Mouse (Mus musculus) thymus, postnatal 4 days (tissue): ENCODE results near the gene Nup133.

Experiments used
- DNase-seq: peaks from one replicate; pipeline ENCODE4 v3.0.0; 2021

Gene Nup133

DNA sequence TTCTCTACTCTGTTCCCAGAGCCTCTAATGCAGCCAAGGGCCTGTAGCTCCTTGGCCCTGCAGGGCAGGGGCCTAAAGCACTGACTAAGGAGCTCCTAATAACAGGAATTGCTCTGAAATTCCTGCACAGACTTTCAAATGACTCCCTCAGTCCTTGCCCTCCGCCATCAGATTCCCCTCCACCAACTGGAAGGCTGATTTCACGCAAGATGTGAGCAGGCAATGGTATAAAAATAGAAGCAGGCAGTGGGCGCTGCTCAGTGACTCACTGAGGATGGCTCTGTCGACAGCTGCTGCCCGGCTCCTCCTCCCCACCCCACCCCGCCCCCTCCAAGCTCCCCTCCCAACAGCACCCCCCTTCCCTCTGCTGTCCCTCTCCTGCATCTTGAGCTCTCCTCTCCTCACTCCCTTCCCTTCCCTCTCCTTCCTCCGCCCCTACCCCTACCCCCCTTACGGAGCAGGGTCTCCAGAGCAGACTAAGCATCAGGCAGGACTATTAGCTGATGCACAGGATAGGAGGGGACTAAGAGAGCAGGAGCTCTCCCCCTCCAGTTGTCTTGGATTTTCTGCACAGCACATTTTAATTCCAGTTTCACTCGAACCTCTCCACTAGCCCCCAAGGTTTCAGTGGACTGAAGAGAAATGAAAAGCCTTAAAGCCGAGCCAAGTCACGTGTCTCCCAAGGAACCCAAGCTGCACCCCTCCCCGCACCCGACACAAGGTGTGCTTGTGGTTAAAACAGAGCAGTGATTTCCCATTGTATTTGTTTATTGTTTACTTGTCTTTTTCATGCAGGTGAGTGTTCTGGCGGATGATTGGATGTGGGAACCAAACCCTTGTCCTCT lies 64.1 kb downstream of the Nup133 start:
- DNase-seq: no peak

DNA sequence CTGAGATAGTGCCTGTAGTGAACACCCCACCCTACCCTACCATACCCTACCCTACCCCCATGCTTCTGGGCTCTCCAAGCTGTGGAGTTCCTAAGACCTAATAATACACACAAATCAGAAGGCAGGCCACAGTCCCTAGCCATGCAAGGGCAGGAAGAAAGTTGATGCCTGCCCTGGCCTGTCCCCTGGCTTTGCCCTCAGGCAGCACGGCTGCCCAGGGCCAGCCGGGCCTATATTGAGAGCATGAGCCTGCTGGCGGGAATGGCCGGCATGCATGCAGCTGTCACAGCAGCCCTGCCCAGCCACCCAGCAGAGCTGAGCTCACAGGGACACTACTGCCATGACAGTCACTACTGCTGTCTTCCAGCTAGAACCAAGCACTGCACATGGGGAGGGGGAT lies 66.0 kb downstream of the Nup133 start:
- DNase-seq: no peak

DNA sequence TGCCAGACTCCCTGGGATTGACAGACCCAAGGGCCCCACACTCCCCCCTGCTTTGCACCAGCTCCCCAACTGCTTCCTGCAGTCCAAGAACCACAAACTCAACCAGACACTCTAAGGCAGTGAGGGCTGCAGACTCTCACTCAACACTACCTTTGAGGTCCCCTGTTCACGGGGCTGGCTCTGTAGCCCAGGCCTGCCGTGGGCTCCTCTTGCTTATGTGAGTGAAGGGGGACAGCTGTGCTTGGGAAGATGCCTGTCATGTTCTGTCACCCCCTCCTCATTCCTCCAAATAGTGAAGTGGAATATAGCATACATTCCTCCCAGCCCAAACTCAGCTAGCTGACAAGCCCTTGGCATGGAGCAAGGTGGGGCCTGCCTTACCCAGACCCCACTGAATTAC lies 66.7 kb downstream of the Nup133 start:
- DNase-seq: no peak

DNA sequence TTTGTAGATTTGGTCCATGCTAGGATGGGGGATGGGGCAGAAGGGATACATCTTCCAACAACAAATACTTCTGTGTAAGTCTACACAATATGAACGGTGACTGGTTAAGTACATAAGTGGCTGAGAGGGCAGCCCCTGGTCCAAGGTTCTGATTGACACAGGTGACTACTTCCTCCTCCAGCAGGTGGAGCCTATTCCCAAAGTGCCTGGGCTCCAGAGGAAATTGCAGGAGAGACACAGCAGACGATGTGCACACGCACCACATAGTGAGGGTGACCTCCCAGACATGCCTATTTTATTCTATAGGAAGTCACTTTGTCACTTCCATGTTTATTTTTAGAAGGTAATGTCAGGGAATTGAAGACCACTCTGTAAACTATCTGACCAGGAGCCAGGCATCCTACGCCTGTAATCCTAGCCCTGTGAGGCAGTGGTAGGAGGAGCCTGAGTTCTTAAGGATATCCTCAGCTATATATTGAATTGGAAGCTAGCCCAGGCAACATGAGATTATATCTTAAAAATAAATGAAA lies 68.2 kb downstream of the Nup133 start:
- no peak for DNase-seq

DNA sequence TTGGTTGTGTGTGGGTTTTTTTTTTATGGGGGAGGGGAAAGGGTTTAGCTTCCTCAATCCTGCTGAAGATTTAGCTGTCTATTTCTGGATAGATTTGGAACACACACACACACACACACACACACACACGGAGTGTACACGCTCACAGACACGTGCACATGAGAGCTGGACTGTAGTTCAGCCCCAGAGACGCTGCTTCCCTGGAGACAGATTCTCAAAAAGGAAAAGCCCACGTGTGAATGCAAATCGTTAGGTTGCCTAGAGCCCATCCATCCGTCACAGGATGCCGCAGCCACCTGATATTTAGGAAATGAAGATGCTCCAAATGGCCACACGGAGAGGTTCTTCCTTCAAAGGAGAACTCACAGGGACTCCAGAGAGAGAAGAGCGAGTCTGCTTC lies 68.8 kb downstream of the Nup133 start:
- DNase-seq: no peak

DNA sequence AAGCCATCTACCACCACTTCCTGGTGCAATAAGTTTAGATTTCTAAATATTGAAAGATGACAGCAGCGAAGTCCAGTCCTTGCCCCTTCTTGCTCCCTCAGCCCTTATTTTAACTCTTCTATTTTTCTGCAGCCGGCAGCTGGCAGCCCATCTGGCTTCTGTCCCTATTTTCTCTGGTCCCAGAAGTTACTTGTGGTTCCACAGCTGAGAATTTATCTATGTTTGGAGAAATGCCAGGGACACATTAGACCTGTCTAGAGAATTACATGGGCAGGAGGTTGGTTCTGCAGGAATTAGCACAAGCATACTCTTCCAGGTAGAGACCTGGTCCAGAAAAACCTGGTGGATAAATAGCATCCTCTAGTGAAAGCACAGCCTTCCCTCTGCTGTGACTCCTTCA lies 71.2 kb downstream of the Nup133 start:
- DNase-seq: no peak

DNA sequence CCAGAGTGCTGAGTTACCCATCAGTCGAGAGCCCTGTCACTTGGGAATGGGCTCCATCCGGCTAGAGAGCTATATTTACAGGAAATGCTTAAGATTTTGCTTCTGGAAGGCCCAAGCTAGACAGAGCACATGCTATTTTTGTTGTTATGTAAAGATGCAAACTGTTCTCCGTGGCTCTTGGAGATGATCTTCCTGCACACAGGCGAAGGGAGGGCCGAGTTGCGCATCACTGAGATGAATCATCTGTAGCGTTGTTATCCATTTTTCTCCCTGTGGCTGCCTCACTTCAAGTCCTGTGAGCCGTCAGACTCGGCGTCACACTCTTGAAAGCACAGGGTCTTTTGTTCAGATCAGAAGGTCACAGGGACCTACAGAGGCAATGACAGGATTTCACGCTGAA lies 74.7 kb downstream of the Nup133 start:
- DNase-seq: no peak

DNA sequence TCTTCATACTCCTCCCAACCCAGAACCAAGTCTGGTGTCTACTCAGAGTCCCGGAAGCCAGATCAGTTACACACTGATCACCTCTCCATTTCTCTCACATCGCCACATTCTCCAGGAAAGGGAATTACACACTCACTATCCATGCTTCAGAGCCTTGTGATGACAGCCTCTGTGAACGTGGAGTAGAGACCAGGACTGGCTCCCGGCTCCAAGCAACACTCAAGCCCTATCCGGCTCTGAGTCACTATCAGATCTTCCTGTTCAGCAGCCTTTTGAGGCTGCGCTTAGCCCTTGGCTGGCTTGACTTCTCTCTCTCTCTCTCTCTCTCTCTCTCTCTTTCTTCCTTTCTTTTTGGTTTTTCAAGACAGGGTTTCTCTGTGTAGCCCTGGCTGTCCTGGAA lies 75.7 kb downstream of the Nup133 start:
- no peak for DNase-seq

DNA sequence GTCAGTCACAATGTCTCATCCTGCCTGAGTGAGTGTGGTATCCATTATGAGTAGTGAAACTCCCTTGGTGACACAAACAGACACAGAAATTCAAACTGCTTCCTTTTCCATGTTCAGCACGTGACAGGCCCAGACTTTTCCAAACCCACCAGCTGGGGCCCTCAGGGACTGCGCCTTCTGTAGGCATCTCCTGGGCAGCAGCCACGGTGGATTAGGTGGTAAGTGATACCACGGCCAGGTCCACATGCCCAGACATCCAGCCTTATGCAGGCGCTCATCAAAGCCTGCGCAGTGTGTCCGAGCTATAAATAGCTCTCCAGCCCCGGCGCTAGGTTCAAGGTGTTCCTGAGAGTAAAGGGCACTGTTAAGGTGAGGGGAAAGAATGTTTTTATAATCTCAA lies 77.0 kb downstream of the Nup133 start:
- DNase-seq: no peak

DNA sequence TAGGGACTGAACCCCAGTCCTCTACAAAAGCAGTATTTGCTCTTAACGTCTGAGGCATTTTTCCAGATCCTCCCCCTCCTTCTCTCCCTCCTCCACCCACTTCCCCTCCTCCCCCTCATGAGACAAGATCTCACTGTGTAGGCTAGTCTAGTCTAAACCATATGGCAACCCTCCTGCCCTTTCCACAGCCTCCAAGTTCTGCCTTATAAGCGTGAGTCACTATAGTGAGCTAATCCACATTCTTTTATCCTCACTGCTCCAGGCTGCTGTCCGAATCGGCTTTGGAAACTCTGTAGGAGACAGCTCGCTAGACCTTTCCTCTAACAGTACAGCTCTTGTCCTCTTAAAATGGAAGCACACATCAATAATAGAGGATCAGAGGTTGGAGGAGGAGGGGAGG lies 82.1 kb downstream of the Nup133 start:
- no peak for DNase-seq

DNA sequence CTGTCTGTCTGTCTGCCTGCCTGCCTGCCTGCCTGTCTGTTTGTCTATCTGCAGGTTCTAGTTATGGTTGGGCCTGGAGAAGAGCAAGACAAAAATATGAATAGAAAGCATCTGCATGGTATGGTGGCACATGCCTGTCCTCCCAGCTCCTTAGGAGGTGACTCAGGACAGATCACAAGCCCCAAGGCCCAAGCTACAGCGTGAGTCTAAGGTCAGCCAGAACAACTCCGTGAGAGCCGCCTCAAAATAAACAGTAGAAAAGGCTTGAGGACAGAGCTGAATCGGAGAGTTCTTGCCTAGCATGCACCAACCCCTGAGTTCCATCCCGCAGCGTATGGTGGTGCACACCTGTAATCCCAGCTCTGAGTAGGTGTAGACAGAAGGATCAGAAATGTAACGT lies 83.3 kb downstream of the Nup133 start:
- DNase-seq: no peak

DNA sequence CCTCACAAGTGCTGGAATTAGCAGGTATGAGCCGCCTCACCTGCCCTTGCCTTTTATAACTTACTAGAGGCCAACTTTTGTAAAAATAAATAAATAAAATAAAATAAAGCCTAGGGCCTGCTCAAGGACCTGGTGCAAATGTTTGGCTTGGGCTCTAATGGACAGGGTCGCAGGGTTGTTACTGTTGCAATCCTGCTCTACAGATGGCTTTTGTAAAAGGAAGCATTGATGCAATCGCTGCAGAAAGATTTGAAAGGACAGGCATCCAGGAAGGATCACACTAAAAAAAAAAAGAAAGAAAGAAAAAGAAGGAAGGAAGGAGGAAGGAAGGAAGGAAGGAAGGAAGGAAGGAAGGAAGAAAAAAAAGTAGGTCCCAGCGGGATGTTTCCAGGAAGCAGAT lies 88.7 kb downstream of the Nup133 start:
- no peak for DNase-seq

DNA sequence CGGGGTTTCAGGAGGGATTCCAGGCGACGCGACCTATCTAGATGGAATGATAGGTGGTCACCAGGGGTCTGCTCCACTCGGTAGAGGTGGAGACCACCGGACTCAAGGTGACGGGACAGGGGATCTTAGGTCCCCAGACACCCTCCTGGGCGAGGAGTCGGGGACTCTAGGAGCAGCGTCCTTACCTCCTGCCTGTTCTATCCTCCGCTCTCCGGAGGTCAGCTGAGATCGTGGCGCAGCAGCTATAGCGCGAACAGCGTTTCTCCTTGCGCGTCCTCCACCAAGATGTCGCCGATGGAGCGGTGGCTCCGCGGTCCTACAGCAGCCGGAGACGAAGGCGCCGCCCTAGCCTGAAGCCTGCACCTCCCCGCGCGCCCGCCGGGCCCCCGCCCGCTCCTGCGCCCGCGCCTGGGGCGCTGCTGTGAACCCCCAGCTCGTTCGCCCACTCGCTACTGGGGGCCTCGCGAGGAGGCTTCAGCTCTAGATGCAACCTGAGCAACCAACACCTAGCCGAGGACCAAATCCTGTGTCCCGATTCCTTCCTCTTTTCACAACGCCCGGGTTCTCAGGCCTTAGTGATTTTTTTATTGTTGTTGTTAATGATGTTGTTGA lies 89.3 kb downstream of the Nup133 start, which contains the start of gene Ccsap:
Gene Ccsap (minus strand): TSS at position 562 of the 612 bp plus-strand sequence.
- DNase-seq: peak; percentile 82

DNA sequence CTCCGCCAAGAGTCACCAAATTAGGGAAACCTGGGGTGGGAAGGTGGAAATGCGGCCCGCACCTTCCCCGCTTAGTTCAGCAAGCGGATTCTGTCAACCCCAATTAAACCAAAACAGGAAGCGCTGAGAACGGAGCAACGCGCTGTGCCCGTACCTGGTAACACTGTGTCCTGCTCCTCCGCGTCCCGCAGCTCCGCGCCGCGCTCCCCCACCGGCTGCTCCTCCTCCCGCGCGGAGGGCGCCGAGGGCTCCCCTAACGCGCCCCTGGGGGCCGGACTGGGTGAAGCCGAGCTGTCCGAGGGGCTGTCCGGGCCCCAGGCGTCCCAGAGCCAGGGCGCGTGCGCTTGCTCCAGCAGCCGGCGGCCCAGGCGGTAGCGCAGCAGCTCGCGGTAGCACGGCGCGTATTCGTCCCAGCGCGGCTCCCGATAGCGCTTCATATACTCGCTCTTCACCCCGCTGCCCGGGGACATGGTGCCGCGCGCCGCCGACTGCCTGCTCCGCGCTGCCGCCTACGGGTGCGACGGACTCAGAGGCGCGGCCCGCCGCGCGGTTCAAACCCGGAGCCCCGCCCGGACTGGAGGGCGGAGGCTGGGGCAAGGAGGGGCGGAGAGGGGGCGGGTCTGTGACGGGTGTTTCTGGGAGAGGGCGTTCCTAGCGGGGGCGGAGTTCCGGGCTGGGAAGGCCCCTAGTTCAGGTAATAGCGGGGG lies 90.0 kb downstream of the Nup133 start:
- peak; percentile 97 for DNase-seq

DNA sequence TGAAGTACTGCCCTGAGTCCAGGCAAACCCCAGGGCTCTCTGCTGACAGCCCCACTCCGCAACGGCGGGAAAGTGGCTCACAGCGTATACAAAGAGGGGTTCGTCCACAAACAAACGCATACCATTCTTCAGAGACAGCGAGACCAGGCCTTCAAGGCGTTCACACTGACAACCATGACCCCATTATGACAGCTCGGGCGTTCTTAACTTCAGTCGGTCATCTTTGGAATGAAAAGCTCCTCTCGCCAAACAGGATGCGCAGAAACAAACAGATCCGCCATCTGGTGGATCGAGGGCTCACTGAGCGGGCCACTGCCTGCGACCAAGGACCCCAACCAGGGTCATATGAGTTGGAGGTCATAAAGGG lies 90.5 kb downstream of the Nup133 start:
- DNase-seq: no peak

DNA sequence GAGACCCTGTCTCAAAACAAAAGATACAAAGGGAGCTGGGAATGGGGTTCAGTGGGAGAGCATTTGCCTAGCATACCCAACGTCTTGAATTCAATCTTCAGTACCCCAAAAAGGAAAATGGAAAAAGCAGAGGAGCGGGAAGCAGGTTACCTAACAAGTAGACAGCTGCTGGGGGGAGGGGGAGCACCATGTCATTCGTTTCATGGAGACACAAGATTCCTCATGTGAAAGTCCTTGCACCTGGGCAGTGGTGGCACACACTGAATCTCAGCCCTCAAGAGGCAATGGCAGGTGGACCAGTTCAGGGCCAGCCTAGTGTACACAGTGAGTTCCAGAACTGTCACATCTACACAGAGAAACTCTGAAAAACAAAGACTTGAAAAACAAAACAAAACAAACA lies 91.7 kb downstream of the Nup133 start:
- no peak for DNase-seq

DNA sequence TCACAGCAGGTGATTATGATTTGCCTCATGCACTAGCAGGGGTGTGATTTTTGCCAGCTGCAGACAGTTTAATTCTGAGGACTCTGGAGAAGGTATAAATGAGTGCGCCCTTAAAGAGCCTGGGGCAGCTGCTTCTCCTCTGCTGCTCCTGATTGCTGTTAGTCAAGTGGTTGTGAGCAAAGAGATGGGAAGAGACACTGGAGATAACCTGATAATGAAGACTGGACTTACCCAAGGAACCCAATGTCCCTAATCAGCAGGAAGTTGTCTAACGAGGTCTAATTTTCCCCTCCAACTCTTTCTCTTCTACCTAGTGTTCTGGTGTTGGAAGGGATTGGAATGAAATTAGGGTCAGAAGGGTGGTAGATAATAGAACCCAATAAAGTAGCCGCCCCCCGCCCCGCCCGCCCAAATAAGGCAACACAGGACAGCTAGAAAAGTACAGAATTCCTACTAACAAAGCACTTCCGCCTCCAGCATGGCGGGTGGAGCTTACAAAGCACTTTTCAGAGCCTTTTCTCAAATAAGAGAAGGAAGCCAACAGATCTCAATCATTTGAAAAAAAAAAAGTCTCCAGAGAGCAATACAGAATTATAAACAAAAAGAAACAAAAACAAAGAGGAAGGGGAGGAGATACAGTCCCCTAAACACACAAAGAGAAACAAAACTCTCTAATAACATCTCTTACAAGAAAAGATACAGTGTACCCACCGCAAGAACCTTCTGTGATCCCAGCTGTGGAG lies 94.2 kb downstream of the Nup133 start:
- no peak for DNase-seq

DNA sequence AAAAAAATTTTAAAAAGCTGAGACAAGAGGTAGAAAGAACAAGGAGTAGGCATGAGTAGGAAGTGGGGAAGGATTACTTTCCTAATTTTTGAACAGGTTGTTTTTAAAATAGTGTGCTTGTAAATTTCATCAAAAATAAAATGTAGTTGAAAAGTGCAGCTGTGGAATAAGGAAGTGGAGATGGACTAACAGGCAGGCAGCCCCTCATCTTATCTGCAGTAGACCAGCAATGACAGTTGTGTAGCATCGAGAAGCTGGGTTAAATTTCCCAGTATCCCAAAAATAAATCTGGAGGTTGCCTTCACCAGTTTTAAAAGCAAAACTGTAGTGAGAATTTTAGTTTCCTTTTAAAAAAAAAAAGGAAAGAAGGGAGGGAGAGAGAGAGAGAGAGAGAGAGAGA lies 94.8 kb downstream of the Nup133 start:
- no peak for DNase-seq

DNA sequence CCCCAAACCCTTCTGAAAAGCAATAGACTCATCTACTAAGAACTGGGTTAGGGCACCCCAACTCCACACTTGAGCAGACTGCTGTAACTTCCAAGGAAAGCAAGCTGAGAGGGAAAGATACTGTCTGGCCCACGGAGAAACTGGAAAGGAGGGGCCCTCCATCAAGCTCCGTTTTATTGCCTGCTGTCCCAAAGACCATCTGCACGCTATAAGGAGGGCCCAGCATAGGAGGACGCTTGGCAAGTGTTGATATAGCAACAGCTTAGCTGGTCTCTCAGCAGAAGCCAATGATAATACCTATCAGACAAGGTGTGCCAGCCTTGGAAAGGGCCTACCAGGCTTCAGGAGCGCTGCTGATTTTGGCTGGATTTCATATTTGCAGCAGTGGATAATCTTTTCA lies 97.5 kb downstream of the Nup133 start:
- no peak for DNase-seq

DNA sequence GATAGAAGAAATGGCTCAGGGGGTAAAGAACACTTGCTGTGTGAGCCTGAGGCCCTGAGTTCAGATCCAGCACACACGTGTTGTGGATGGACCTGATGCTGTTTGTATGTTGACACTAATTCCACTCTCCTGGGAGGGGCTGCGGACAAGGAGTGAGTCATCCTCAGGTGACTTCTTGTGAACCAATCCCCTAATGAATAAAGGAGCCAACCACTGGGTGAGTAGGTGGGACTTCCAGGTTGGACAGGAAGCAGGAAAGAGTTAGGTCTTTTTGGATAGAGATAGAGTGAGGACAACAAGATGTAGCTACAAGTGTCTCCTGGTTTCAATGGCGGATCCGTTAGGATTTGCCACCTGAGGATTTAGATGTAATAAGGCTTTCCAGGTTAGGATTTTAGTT lies 99.7 kb downstream of the Nup133 start:
- DNase-seq: no peak

DNA sequence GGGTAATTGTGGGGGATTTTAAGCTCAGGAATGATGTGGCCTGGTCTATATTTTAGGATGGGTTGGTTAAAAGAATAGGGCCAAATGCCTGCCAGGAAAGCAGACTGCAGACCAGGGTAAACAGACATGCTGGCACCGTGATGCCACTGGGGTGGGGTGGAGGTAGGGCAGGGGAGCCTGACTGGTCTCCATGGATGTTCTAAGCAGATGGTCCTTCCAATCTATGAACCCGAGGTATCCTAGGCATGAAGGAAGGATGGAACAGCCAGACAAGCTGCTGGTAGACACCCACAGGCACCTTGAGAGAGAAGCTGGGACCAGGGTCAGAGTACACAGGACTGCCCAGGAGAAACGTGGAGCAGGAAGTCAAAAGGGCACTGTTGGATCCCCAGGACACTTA lies 101.5 kb downstream of the Nup133 start:
- DNase-seq: no peak
